Mouse (Mus musculus) ES-Bruce4 (cell line): ENCODE results near the gene Pou2f3.

ENCODE experiments used
- CTCF ChIP-seq: IDR thresholded peaks from one replicate; pipeline ENCODE4 v1.8.1; 2011; ENCODE audit warnings: low read depth, low read length
- POLR2A ChIP-seq: IDR thresholded peaks from one replicate; pipeline ENCODE4 v1.8.1; 2011; ENCODE audit warnings: low read length; ENCODE audit not compliant: insufficient read depth

DNA sequence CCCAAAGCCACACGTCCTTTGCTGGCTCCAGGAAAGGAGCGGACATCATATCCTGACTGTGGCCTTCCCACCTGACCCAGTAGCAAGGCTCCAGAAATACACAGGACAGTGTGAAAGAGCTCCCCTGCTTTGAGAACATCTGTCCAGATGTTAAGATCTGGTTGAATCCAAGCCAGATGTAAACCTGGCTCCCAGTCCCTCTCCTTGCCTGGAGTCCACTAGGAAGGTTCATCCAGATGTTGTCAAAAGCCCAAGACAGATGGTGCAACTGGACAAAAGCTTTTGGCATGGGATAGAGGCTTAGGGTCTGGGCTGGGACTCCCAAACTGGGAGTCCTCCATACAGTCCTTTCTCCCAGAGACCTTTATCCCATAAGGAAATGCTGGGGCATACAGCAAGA lies 18.6 kb upstream of the Pou2f3 start:
- TF ChIP-seq CTCF, result no peak
- no peak for TF ChIP-seq POLR2A
